Mouse (Mus musculus) C2C12 (cell line): ENCODE results near the gene Lipc. TPM values are rescaled to one million over a fixed set of nuclear protein-coding genes. Genes with fewer than 3 reads are reported as not detected.

Experiments
- H3K27me3 ChIP-seq: one replicate; pipeline ENCODE4 v1.6.1; 2011; ENCODE audit not compliant: control insufficient read depth, insufficient read depth, insufficient read length
- H3K36me3 ChIP-seq: one replicate; pipeline ENCODE4 v1.6.1; 2011; ENCODE audit not compliant: control insufficient read depth, insufficient read depth
- H3K4me3 ChIP-seq: one replicate; pipeline ENCODE4 v1.5.1; 2011; ENCODE audit warnings: mild to moderate bottlenecking, control low read depth; ENCODE audit not compliant: poor library complexity, insufficient read depth, severe bottlenecking
- H3K79me2 ChIP-seq: one replicate; pipeline ENCODE4 v1.6.1; 2011; ENCODE audit not compliant: control insufficient read depth, insufficient read depth
- H3K79me3 ChIP-seq: one replicate; pipeline ENCODE4 v1.6.1; 2011; ENCODE audit warnings: low read depth, control low read depth
- H3ac ChIP-seq: one replicate; pipeline ENCODE3; 2011; ENCODE audit warnings: low read depth; ENCODE audit not compliant: control insufficient read depth, insufficient read length
- CEBPB ChIP-seq: IDR thresholded peaks from one replicate; pipeline ENCODE4 v1.6.1; 2011; ENCODE audit warnings: low read depth, mild to moderate bottlenecking, control low read depth, moderate library complexity
- CTCF ChIP-seq: IDR thresholded peaks from one replicate; pipeline ENCODE4 v1.5.1; 2011; ENCODE audit not compliant: control insufficient read depth, insufficient read depth, insufficient read length
- FOSL1 ChIP-seq: IDR thresholded peaks from one replicate; pipeline ENCODE4 v1.8.0; 2011; ENCODE audit warnings: mild to moderate bottlenecking, low read length; ENCODE audit not compliant: poor library complexity, insufficient read depth, severe bottlenecking
- MAX ChIP-seq: IDR thresholded peaks from one replicate; pipeline ENCODE4 v1.6.1; 2011; ENCODE audit warnings: mild to moderate bottlenecking, control low read depth
- MYOD1 ChIP-seq: IDR thresholded peaks from one replicate; pipeline ENCODE4 v1.6.1; 2011; ENCODE audit warnings: low read depth; ENCODE audit not compliant: control insufficient read depth, insufficient read length
- MYOG ChIP-seq: IDR thresholded peaks from one replicate; pipeline ENCODE4 v1.6.1; 2011; ENCODE audit not compliant: control insufficient read depth, insufficient read length; ENCODE audit errors: extremely low read depth
- USF1 ChIP-seq: IDR thresholded peaks from one replicate; pipeline ENCODE4 v1.6.1; 2011; ENCODE audit warnings: low read depth, mild to moderate bottlenecking, control low read depth, moderate library complexity
- polyA plus RNA-seq: library from polyadenylated mRNA; unstranded; fragments of >200 nt; fragmentation: generic; extraction: Trizol; gene quantifications from one replicate; pipeline ENCODE4 v1.2.1, GENCODE M21; 2012; ENCODE audit warnings: missing spikeins

Lipc gene
- polyA plus RNA-seq, 1 experiment, result not detected

- Histone ChIP-seq H3ac (no peak overlapping the region), H3K79me3 (no peaks in the 10 kb centered on the region), H3K27me3 (no peaks in the 10 kb centered on the region), H3K36me3 (no peaks in the 10 kb centered on the region), H3K4me3 (no peak overlapping the region), H3K79me2 (no peaks in the 10 kb centered on the region)
- TF ChIP-seq MYOD1 (no peak), CTCF (no peak), FOSL1 (no peak), USF1 (no peak), MYOG (no peak), CEBPB (no peak), MAX (no peak)
Observed at GRCm38 (mm10) chr9:70890736-70891135, 61.3 kb downstream of the Lipc start.

GRCm38 (mm10) chr9:70888969-70889368 lies 63.1 kb downstream of the Lipc start:
- Histone ChIP-seq H3K4me3 (no peak overlapping the region), H3ac (no peak overlapping the region), H3K79me2 (no peaks in the 10 kb centered on the region), H3K27me3 (no peaks in the 10 kb centered on the region), H3K79me3 (no peaks in the 10 kb centered on the region), H3K36me3 (no peaks in the 10 kb centered on the region)
- no peak for TF ChIP-seq CEBPB
- peak; percentile 88 for TF ChIP-seq MYOD1

GRCm38 (mm10) chr9:70888556-70888955 lies 63.5 kb downstream of the Lipc start:
- no peaks in the 10 kb centered on the region for H3K79me3 ChIP-seq
- no peaks in the 10 kb centered on the region for H3K36me3 ChIP-seq
- no peak for TF ChIP-seq CEBPB
- no peak for TF ChIP-seq FOSL1
- no peak for TF ChIP-seq CTCF
- no peak for TF ChIP-seq USF1
- TF ChIP-seq MYOD1, result no peak
- TF ChIP-seq MAX, result no peak
- no peak for TF ChIP-seq MYOG

GRCm38 (mm10) chr9:70881982-70882381 lies 70.0 kb downstream of the Lipc start:
- Histone ChIP-seq H3K36me3 (no peaks in the 10 kb centered on the region), H3ac (no peak overlapping the region), H3K79me2 (no peaks in the 10 kb centered on the region), H3K4me3 (no peak overlapping the region), H3K79me3 (no peaks in the 10 kb centered on the region), H3K27me3 (no peaks in the 10 kb centered on the region)
- TF ChIP-seq CTCF, result no peak
- no peak for TF ChIP-seq USF1
- TF ChIP-seq MYOG, result no peak
- no peak for TF ChIP-seq FOSL1
- no peak for TF ChIP-seq MAX
- TF ChIP-seq CEBPB, result no peak
- TF ChIP-seq MYOD1, result no peak

More at GRCm38 (mm10) chr9:70888556-70888955, 63.5 kb downstream of the Lipc start:
- Histone ChIP-seq H3K4me3 (no peak overlapping the region), H3K79me2 (no peaks in the 10 kb centered on the region), H3ac (no peak overlapping the region), H3K27me3 (no peaks in the 10 kb centered on the region)

GRCm38 (mm10) chr9:70878823-70879222 lies 73.2 kb downstream of the Lipc start:
- no peaks in the 10 kb centered on the region for H3K36me3 ChIP-seq
- TF ChIP-seq USF1, result no peak
- no peaks in the 10 kb centered on the region for H3K27me3 ChIP-seq
- H3K79me3 ChIP-seq, result no peaks in the 10 kb centered on the region
- no peaks in the 10 kb centered on the region for H3K79me2 ChIP-seq
- no peak overlapping the region for H3ac ChIP-seq
- H3K4me3 ChIP-seq, result no peak overlapping the region

GRCm38 (mm10) chr9:70878157-70878556 lies 73.9 kb downstream of the Lipc start:
- H3K4me3 ChIP-seq, result no peak overlapping the region
- H3ac ChIP-seq, result no peak overlapping the region
- TF ChIP-seq CTCF (no peak), MYOD1 (no peak), MAX (no peak), MYOG (no peak), USF1 (no peak), FOSL1 (no peak), CEBPB (no peak)
- no peaks in the 10 kb centered on the region for H3K79me3 ChIP-seq
- H3K36me3 ChIP-seq, result no peaks in the 10 kb centered on the region
- no peaks in the 10 kb centered on the region for H3K79me2 ChIP-seq
- no peaks in the 10 kb centered on the region for H3K27me3 ChIP-seq
